Mouse (Mus musculus): ENCODE data around the gene Csn2. TPM values are rescaled to one million over a fixed set of nuclear protein-coding genes. Genes with fewer than 3 reads are reported as not detected.

Gene Csn2
- polyA plus RNA-seq (2015; fragmentation: Nextera tagmentation; extraction: Ambion mirVana): 37.7 and 43.3 TPM in 2 replicates

GRCm38 (mm10) chr5:87699530-87699929 is at the start of gene Csn2:
TSS of gene Csn2 (minus strand) at chr5:87699630.
- no peak for DNase-seq (ENCODE audit: low spot score)

- DNase-seq (ENCODE audit: low spot score): no peak
These were observed 35.4 kb upstream of the Csn2 start for GRCm38 (mm10) chr5:87734821-87735220.

GRCm38 (mm10) chr5:87705891-87706290 is 6.5 kb upstream of the Csn2 start:
- DNase-seq (ENCODE audit: low spot score): no peak

- DNase-seq (ENCODE audit: low spot score): no peak
These were observed 33.5 kb downstream of the Csn2 start, which contains the start of gene Csn1s1 for GRCm38 (mm10) chr5:87665908-87666307. TSS of gene Csn1s1 (plus strand) at chr5:87666208.

- no peak for DNase-seq (ENCODE audit: low spot score)
These were observed 56.6 kb downstream of the Csn2 start for GRCm38 (mm10) chr5:87642787-87643186.

Other genes starting within 250 kb of the Csn2 start
- not detected in 2 replicates for gene Ugt2a2, start 217.4 kb downstream of the Csn2 start, polyA plus RNA-seq (2015; fragmentation: Nextera tagmentation; extraction: Ambion mirVana)
- not detected in 2 replicates for gene Gm43638, start 212.8 kb downstream of the Csn2 start, polyA plus RNA-seq (2015; fragmentation: Nextera tagmentation; extraction: Ambion mirVana)
- gene Ugt2a1, start 208.8 kb downstream of the Csn2 start, polyA plus RNA-seq (2015; fragmentation: Nextera tagmentation; extraction: Ambion mirVana): not detected in 2 replicates
- gene Sult1b1, start 161.4 kb downstream of the Csn2 start, polyA plus RNA-seq (2015; fragmentation: Nextera tagmentation; extraction: Ambion mirVana): 0.17 TPM in 1 of 2 replicates, not detected in the other
- 0.15 TPM in 1 of 2 replicates, not detected in the other for gene Sult1d1, start 130.6 kb downstream of the Csn2 start, polyA plus RNA-seq (2015; fragmentation: Nextera tagmentation; extraction: Ambion mirVana)
- 0.25 and 0.36 TPM in 2 replicates for gene Sult1e1, start 108.0 kb downstream of the Csn2 start, polyA plus RNA-seq (2015; fragmentation: Nextera tagmentation; extraction: Ambion mirVana)
- 0.13 and 0.14 TPM in 2 replicates for gene Csn1s1, start 33.4 kb downstream of the Csn2 start, polyA plus RNA-seq (2015; fragmentation: Nextera tagmentation; extraction: Ambion mirVana)
- gene Csn1s2a, start 74.9 kb upstream of the Csn2 start, polyA plus RNA-seq (2015; fragmentation: Nextera tagmentation; extraction: Ambion mirVana): 1.0 and 1.4 TPM in 2 replicates
- gene Csn1s2b, start 108.5 kb upstream of the Csn2 start, polyA plus RNA-seq (2015; fragmentation: Nextera tagmentation; extraction: Ambion mirVana): 0.22 TPM in 1 of 2 replicates, not detected in the other
- not detected in 2 replicates for gene Prr27, start 126.1 kb upstream of the Csn2 start, polyA plus RNA-seq (2015; fragmentation: Nextera tagmentation; extraction: Ambion mirVana)
- gene Odam, start 185.4 kb upstream of the Csn2 start, polyA plus RNA-seq (2015; fragmentation: Nextera tagmentation; extraction: Ambion mirVana): 0.12 and 0.26 TPM in 2 replicates
- gene Csn3, start 225.9 kb upstream of the Csn2 start, polyA plus RNA-seq (2015; fragmentation: Nextera tagmentation; extraction: Ambion mirVana): 0.27 and 0.39 TPM in 2 replicates